Mouse (Mus musculus): ENCODE measurements around the gene Cnga1. TPM values are rescaled to one million over a fixed set of nuclear protein-coding genes. Genes with fewer than 3 reads are reported as not detected.
A peak's percentile ranks its signal among the peaks of the same experiment; 100 is the strongest.

The Cnga1 gene
- polyA plus RNA-seq, 1 experiment from 2014 or later = not detected

DNA sequence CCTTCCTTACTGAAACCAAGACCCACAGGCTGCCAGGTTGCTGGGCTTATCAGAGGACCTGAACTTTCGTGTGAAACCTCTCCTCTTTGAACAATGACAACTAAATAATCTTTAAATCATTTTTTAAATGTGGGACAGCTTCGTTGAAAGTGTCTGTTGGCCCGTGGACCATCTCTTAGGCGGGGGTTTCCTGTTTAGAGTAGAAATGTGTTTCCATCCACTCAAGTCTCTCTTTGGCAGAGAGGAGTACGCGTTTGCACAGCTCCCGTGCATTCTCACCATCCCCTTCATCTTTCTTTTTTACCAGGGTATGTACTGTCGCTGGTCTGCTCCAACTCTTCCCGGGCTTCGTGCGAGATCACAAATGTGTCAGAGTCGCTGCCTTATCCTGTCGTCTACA is 14.3 kb upstream of the Cnga1 start:
- WGBS = 92% methylated on average over 13 of the region's 13 CpGs
- Histone ChIP-seq H3K9me3 (no peaks in the 10 kb centered on the region), H3K27me3 (no peaks in the 10 kb centered on the region), H3K27ac (no peak overlapping the region), H3K4me2 (no peak overlapping the region), H3K4me1 (no peaks in the 10 kb centered on the region), H3K4me3 (replicated peaks) (no peak overlapping the region), H3K36me3 (replicated peaks) (no peaks in the 10 kb centered on the region), H3K9ac (no peak overlapping the region)
- ATAC-seq (ENCODE audit: low FRiP score) = no peak

DNA sequence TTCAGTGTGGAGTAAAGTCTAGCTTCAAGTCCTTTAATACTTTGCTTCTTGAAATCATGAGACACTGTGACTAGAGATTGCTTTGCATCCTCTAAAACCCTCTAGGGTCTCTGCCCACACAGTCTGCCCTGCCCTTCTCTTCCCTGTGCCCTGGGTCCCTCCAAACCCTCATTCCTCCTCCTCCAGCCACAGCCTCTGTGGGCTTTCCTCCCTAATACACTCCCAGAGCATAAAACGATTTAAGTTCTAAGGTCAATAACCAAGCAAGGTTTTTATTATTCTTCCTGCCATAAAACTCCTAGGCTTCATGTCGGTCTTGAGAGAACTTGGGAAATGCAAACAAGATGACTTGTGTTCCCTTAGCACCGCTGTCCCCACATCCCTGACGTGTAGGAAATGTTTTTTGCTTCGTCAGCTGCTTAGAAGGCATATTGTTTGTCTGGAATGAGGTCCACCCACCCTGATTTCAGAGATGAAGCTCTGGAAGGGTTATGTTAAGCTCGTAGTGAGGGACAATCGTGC is 12.3 kb upstream of the Cnga1 start:
- Histone ChIP-seq H3K4me2 (no peak overlapping the region), H3K27me3 (peaks cover 4% of the 10 kb centered on the region; the same call in 1 of the 2 replicates), H3K4me3 (replicated peaks) (no peak overlapping the region), H3K36me3 (replicated peaks) (no peaks in the 10 kb centered on the region), H3K27ac (no peak overlapping the region), H3K4me1 (no peaks in the 10 kb centered on the region), H3K9me3 (no peaks in the 10 kb centered on the region), H3K9ac (no peak overlapping the region)
- WGBS = 73% methylated on average over 7 of the region's 7 CpGs
- no peak for ATAC-seq (ENCODE audit: low FRiP score)

DNA sequence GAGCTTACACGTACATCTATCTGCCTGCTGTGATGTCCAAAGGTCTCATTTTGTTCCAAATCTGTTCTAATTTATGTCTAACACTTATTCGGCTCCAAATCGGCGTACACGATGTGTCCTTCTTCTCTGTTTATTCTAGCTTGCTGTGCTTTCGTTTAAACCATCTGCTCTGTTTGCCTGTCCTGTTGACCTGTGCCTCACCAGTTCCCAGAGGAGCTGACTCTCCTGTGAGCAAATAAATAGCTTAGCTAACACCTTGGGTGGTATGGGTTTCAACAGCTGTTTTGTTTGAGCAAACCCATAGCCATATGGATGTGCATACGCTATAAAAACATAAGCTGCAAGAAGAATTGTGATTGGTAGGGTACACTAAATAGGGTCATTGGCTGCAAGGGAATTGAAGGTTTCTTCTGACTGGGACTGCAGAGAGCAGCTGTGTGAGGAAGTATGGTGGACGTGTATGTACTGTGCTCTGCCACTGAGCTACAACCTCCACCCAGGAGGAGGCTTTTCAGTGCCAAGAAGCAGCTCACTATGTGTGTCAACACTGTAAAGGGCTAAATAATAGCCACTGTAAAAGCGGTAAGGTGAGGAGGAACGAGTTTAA is 9.1 kb upstream of the Cnga1 start:
- Histone ChIP-seq H3K27ac (no peak overlapping the region), H3K36me3 (replicated peaks) (no peaks in the 10 kb centered on the region), H3K27me3 (peaks cover 26% of the 10 kb centered on the region), H3K4me1 (0 out of 2 replicates have a peak, but pooled peaks cover 2% of the 10 kb centered on the region), H3K4me2 (no peak overlapping the region), H3K9me3 (no peaks in the 10 kb centered on the region), H3K4me3 (replicated peaks) (no peak overlapping the region), H3K9ac (no peak overlapping the region)
- 66% methylated on average over 10 of the region's 10 CpGs for WGBS
- ATAC-seq (ENCODE audit: low FRiP score) = peak; percentile 67; the same call in 1 of the 2 replicates

DNA sequence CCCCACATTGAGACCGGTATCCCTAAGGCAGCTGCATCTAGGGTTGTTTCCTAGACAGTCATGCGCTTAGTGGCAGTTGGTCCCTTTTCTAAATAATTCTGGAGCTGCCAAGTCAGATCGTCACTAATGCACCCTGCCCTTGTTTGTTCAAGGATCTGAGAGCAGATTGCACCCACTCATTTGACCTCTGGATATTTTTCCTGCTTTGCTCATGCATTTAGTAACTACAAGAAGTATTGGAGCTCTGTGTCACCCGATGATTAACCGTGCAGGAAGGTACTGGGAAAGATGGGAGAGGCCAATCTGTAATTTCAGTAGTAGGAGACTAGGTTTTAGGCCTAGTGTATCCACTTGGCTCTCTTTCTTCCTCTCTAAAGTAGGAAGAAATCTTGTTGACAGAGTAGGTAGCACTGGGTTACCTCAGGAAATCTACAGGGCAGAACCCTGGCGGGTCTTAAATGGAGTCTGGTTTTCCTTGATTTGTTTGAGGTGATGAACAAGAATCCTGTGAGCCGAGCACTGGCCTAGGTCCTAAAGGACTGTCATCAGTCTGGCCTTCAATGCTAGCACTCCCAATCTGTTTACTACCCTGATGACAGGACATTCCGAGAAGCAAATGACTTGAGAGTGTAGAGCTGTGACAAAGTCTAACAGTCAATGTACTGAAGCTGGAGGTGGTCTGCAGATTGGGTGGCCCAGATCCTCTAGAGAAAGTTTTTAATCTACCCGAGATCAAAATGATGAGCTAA is 5.1 kb upstream of the Cnga1 start:
- Histone ChIP-seq H3K27me3 (peaks cover 44% of the 10 kb centered on the region), H3K36me3 (replicated peaks) (no peaks in the 10 kb centered on the region), H3K4me1 (peaks cover 11% of the 10 kb centered on the region), H3K9me3 (no peaks in the 10 kb centered on the region), H3K4me2 (no peak overlapping the region), H3K4me3 (replicated peaks) (no peak overlapping the region), H3K9ac (no peak overlapping the region), H3K27ac (no peak overlapping the region)
- WGBS = 88% methylated on average over 9 of the region's 9 CpGs
- no peak for ATAC-seq (ENCODE audit: low FRiP score)

DNA sequence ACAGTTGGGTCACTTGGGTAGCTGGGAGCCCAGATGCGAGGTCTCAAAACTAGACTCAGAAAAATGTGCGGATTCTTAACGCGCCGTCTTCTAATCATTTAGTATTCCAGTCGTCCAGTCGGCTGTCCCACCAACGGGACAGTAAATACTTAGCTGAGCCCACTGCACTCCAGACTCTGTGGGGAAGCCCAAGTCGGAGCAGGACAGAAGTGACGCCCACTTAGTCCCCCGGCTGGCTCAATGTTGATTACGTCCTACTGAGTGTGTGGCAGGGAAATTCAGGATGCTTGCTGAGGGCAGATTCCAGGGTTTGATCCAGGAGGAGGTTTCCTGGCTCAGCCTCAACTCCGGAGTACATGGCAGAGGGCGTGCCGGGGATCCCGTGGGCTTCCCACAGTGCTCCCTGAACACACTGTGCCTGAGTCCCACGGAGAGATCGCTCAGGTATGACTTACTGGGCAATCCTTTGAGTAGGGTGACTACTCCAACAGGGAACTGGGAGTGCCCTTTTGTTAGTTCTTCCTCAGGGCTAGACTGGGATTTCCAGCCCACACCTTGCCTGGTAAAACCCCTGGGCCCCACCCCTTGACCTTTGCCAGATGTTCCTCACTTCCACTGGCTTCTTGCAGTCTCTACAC is 4.0 kb upstream of the Cnga1 start:
- peak; percentile 60; the same call in 1 of the 2 replicates for ATAC-seq (ENCODE audit: low FRiP score)
- Histone ChIP-seq H3K4me2 (peak overlapping the region; percentile 94), H3K4me1 (peaks cover 11% of the 10 kb centered on the region), H3K36me3 (replicated peaks) (no peaks in the 10 kb centered on the region), H3K9ac (peak overlapping the region; percentile 47), H3K9me3 (no peaks in the 10 kb centered on the region), H3K27ac (no peak overlapping the region), H3K4me3 (replicated peaks) (peak overlapping the region; percentile 48), H3K27me3 (peaks cover 44% of the 10 kb centered on the region)
- WGBS = 7% methylated on average over 18 of the region's 18 CpGs

DNA sequence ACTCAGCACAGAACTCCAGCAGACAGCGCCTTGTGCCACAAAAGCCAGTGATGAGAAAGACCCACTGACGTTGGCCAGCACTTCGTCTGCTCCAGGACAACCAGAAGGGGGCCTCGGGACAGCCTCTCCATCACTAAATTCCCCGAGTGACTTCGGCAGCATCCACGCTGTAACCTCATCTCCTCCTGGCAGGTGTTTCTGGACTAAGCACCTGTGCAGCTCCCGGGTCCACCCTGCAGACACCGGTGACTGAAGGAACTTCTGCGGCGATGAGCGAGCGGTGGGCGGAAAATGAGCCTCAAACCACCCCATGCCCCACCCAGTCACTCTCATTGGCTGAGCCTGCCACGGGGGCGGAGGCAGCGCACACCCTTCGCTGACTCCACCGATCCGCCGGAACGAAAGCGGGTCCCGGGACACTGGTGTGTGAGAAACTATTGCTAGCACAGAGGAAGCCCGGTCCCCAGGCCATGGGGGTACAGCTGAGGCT is 3.4 kb upstream of the Cnga1 start, which contains the start of gene Nipal1:
Gene Nipal1 (plus strand): TSS at position 378 of the 490 bp plus-strand sequence.
- Histone ChIP-seq H3K4me1 (peaks cover 11% of the 10 kb centered on the region), H3K9me3 (no peaks in the 10 kb centered on the region), H3K4me2 (peak within 1 kb of the TSS; percentile 94), H3K4me3 (replicated peaks) (peak within 1 kb of the TSS; percentile 48), H3K36me3 (replicated peaks) (no peaks in the 10 kb centered on the region), H3K27ac (no peak within 1 kb of the TSS), H3K9ac (peak within 1 kb of the TSS; percentile 47), H3K27me3 (peaks cover 44% of the 10 kb centered on the region)
- ATAC-seq (ENCODE audit: low FRiP score) = peak; percentile 95
- WGBS = under 1% methylated on average over 25 of the region's 25 CpGs

DNA sequence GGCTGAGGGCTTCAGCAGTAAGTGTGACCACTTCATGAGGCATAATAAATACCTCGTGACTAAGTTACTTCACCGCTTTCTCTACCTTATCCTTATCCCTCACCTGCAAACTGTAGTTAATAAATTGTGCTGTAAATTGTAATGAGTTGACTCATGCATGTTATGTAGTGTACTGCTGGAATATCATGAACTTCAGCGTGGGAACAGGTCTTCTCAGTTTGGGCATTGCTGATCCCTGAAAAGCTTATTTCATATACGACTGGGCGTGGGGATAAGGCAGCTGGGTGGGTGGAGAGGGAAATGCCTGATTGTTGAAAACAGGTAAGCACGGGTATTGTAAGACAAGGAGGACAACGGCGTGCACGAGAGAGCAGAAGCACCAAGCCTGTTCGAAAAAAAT is 2.9 kb upstream of the Cnga1 start:
- Histone ChIP-seq H3K4me2 (peak overlapping the region; percentile 94), H3K27me3 (peaks cover 44% of the 10 kb centered on the region), H3K9me3 (no peaks in the 10 kb centered on the region), H3K27ac (no peak overlapping the region), H3K36me3 (replicated peaks) (no peaks in the 10 kb centered on the region), H3K4me1 (peaks cover 11% of the 10 kb centered on the region), H3K9ac (peak overlapping the region; percentile 47; the same call in 1 of the 2 replicates), H3K4me3 (replicated peaks) (peak overlapping the region; percentile 48)
- 32% methylated on average over 10 of the region's 10 CpGs for WGBS
- ATAC-seq (ENCODE audit: low FRiP score) = peak; percentile 3; the same call in 1 of the 2 replicates

DNA sequence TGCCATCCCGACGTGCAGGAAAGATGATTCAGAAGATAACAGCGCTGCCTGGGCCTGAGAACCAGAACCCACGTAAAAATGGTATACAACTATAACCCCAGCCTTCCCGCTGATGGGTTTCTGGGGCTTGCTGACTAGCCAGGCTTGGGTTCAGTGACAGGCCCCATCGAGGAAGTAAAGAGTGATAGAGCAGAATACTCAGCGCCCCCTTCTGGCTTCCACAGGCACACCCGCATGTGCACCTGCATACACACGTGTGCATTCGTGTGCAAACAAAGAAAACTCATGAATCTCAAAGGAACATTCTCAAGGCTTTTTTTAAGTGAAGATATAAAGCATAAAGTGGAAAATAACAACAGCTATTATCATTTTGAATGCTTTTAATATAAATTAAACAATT is 2.1 kb upstream of the Cnga1 start:
- ATAC-seq (ENCODE audit: low FRiP score) = no peak
- no peak overlapping the region for H3K27ac ChIP-seq
- H3K27me3 ChIP-seq = peaks cover 38% of the 10 kb centered on the region
- no peak overlapping the region for H3K4me2 ChIP-seq
- no peaks in the 10 kb centered on the region for H3K9me3 ChIP-seq
- H3K4me3 ChIP-seq (replicated peaks) = no peak overlapping the region
- H3K9ac ChIP-seq = no peak overlapping the region
- H3K36me3 ChIP-seq (replicated peaks) = no peaks in the 10 kb centered on the region
- peaks cover 11% of the 10 kb centered on the region for H3K4me1 ChIP-seq
- 40% methylated on average over 10 of the region's 10 CpGs for WGBS

DNA sequence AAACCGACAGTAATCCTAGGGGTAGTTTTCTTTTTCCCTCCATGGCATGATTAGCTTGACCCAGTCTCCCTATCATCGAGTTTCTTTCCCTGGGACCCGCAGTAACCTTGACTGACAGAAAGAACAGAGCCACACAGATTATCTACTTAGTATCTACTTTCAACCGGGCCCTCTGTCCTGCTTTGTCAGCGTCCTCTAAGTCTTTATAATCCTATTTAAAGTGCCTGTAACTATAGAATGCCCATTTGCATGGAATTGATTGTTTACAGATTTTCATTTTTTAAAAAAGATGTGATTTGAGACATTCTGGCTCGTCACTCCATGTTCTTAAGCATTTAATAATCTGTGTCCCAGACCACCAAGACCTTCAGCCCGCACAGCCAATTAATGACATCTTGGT is 420 bp downstream of the Cnga1 start:
- WGBS = 58% methylated on average over 7 of the region's 7 CpGs
- ATAC-seq (ENCODE audit: low FRiP score) = no peak
- H3K27me3 ChIP-seq = peaks cover 23% of the 10 kb centered on the region
- no peaks in the 10 kb centered on the region for H3K9me3 ChIP-seq
- no peak overlapping the region for H3K27ac ChIP-seq
- no peak overlapping the region for H3K4me2 ChIP-seq
- no peak overlapping the region for H3K9ac ChIP-seq
- no peaks in the 10 kb centered on the region for H3K36me3 ChIP-seq (replicated peaks)
- peaks cover 11% of the 10 kb centered on the region for H3K4me1 ChIP-seq
- H3K4me3 ChIP-seq (replicated peaks) = no peak overlapping the region

DNA sequence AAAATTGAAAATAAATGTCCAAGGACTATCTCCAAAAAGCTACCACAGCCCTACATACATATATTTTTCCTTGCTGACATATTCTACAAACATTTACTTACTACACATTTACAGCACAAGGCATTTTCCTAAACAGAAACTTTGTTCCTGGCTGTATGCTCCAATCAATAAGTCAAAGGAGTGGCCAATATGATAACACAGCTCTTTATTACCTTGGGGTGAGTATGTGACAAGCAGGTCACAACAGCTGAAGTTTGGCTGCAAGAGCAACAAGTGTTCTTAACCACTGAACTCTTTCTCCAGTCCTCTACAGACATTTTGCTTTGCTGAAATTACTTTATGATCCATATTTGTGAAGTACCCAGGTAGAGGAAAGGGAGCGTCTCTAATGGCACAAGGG is 4.0 kb downstream of the Cnga1 start:
- ATAC-seq (ENCODE audit: low FRiP score) = no peak
- no peak overlapping the region for H3K27ac ChIP-seq
- H3K36me3 ChIP-seq (replicated peaks) = no peaks in the 10 kb centered on the region
- H3K27me3 ChIP-seq = no peaks in the 10 kb centered on the region
- WGBS = 92% methylated on average over 1 of the region's 1 CpGs
- no peak overlapping the region for H3K4me3 ChIP-seq (replicated peaks)
- H3K9ac ChIP-seq = no peak overlapping the region
- no peak overlapping the region for H3K4me2 ChIP-seq
- H3K9me3 ChIP-seq = no peaks in the 10 kb centered on the region
- no peaks in the 10 kb centered on the region for H3K4me1 ChIP-seq

DNA sequence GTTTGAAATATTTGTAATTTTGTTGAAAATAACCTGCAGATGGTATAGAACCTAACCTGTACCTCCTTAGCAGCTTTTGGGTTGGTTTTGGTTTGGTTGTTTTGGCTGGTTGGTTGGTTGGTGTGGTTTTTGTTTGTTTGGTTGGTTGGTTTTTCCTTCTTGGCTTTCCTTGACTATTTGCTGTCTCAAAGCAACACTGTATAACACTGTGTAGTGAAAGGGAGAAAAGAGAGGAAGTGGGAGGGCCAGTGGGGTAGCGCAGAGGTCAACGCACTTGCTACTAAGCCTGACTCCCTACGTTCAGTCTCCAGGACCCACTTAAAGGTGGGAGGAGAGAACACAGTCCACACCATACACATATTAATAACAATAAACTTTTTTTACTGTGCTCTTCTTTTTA is 7.5 kb downstream of the Cnga1 start:
- no peak overlapping the region for H3K4me2 ChIP-seq
- 86% methylated on average over 3 of the region's 3 CpGs for WGBS
- H3K27me3 ChIP-seq = no peaks in the 10 kb centered on the region
- ATAC-seq (ENCODE audit: low FRiP score) = no peak
- no peak overlapping the region for H3K27ac ChIP-seq
- H3K36me3 ChIP-seq (replicated peaks) = no peaks in the 10 kb centered on the region
- H3K4me1 ChIP-seq = no peaks in the 10 kb centered on the region
- no peak overlapping the region for H3K4me3 ChIP-seq (replicated peaks)
- no peaks in the 10 kb centered on the region for H3K9me3 ChIP-seq
- no peak overlapping the region for H3K9ac ChIP-seq

DNA sequence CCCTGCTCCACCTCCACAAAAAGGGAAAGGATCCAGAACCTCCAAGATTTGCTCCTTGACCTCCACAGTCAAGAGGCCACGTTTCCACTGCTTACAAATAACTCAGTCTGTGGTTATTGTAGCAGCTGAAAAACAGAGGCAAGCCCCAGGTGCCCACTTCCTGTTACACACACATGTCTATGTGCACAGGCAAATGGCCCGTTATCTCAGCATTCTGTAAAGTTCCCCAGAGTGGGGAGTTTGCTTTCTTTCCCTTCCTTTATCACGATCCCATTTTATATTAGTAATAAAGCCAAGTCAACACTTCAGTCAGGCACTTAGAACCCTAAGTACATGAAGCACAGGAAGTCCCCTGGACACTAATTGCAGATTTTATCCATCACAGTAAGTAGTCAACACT is 8.0 kb downstream of the Cnga1 start:
- WGBS = 74% methylated on average over 3 of the region's 3 CpGs
- Histone ChIP-seq H3K36me3 (replicated peaks) (no peaks in the 10 kb centered on the region), H3K9me3 (no peaks in the 10 kb centered on the region), H3K4me3 (replicated peaks) (no peak overlapping the region), H3K9ac (no peak overlapping the region), H3K4me2 (no peak overlapping the region), H3K27me3 (no peaks in the 10 kb centered on the region), H3K4me1 (no peaks in the 10 kb centered on the region), H3K27ac (no peak overlapping the region)
- ATAC-seq (ENCODE audit: low FRiP score) = no peak
